Mouse (Mus musculus) heart, adult 2 months (tissue): Measurements from ENCODE around the gene Adgrg7. TPM values are rescaled to one million over a fixed set of nuclear protein-coding genes. Genes with fewer than 3 reads are reported as not detected.

Source experiments
- DNase-seq, 2 experiments: peaks; one replicate each; pipeline ENCODE4 v3.0.0; 2021
- H3K27ac ChIP-seq: fragments of 200-600 bp; 2 replicates; pipeline ENCODE4 v1.8.1; 2022
- H3K27me3 ChIP-seq: fragments of 200-500 bp; 2 replicates; pipeline ENCODE4 v1.6.1; 2012; ENCODE audit warnings: mild to moderate bottlenecking, low read length, inconsistent platforms, mixed read lengths; ENCODE audit not compliant: control insufficient read depth, insufficient read depth
- H3K36me3 ChIP-seq: fragments of 200-500 bp; 2 replicates; pipeline ENCODE4 v1.6.1; 2012; ENCODE audit warnings: low read length, inconsistent platforms; ENCODE audit not compliant: control insufficient read depth, insufficient read depth
- H3K4me1 ChIP-seq: fragments of 200-500 bp; 2 replicates; pipeline ENCODE4 v1.6.1; 2011; ENCODE audit warnings: low read length; ENCODE audit not compliant: control insufficient read depth, insufficient read depth
- H3K4me3 ChIP-seq: fragments of 200-600 bp; 2 replicates; pipeline ENCODE4 v1.8.1; 2022
- H3K79me2 ChIP-seq: fragments of 200-500 bp; replicated peaks from 2 replicates; pipeline ENCODE4 v1.6.1; 2012; ENCODE audit warnings: mild to moderate bottlenecking, inconsistent platforms, low read length, moderate library complexity, mixed read lengths; ENCODE audit not compliant: control insufficient read depth, insufficient read depth
- H3K9ac ChIP-seq: fragments of 200-500 bp; 2 replicates; pipeline ENCODE4 v1.6.1; 2012; ENCODE audit warnings: low read depth, mild to moderate bottlenecking, control low read depth, inconsistent platforms, low read length, mixed read lengths
- CTCF ChIP-seq: fragments of 200-600 bp; IDR thresholded peaks from 2 replicates; pipeline ENCODE4 v1.8.1; 2022; ENCODE audit warnings: antibody characterized with exemption, mild to moderate bottlenecking, moderate library complexity
- EP300 ChIP-seq: fragments of 200-500 bp; IDR thresholded peaks from 2 replicates; pipeline ENCODE4 v1.6.1; 2011; ENCODE audit warnings: low read depth, low read length, control low read depth; ENCODE audit not compliant: insufficient read depth
- POLR2A ChIP-seq: fragments of 200-500 bp; IDR thresholded peaks from 2 replicates; pipeline ENCODE4 v1.6.1; 2011; ENCODE audit warnings: mild to moderate bottlenecking, low read depth, low read length, control low read depth; ENCODE audit not compliant: insufficient read depth
- WGBS: fragments of 180-500 bp; shearing (Covaris S2); methylation state at CpG from one replicate; pipeline ENCODE4 v1.1.7; 2018; 5-methylcytosine and 5-hydroxymethylcytosine counted together
- intact Hi-C: fragments of 180-260 bp; cut with DNase I; formaldehyde crosslinking; loops from one replicate; pipeline ENCODE4 v1.15.1; 2025
- polyA plus RNA-seq: library from polyadenylated mRNA; depleted of rRNA; stranded (reverse); fragments of >200 nt; gene quantifications from 2 replicates; pipeline ENCODE4 v1.2.3, GENCODE M21; 2012
- total RNA-seq, 2 experiments: library from RNA; stranded (reverse); gene quantifications; 2 replicates each; pipeline ENCODE4 v1.2.3; 2021

Gene Adgrg7
- total and polyA plus RNA-seq, 3 experiments = not detected

GRCm38 (mm10) chr16:56717224-56718200 is 78.1 kb downstream of the Adgrg7 start, which contains the start of gene Tfg:
TSS of gene Tfg (minus strand) at chr16:56717450.
- WGBS = under 1% methylated on average over 62 of the region's 62 CpGs
- H3K4me3 ChIP-seq = peak within 1 kb of the TSS; percentile 79
- peak within 1 kb of the TSS; percentile 93 for H3K9ac ChIP-seq
- peak within 1 kb of the TSS; percentile 89 for H3K27ac ChIP-seq
- intact Hi-C loops = loop anchor here (10.0 kb wide), 1 partner anchor 743 kb away; the partner anchor contains the start of gene Zbtb11
- peak; percentile 96 to 99 for DNase-seq
- 0 out of 2 replicates have a peak, but pooled peaks cover 3% of the 10 kb centered on the region for H3K79me2 ChIP-seq
- H3K36me3 ChIP-seq = peaks cover 10% of the 10 kb centered on the region
- H3K4me1 ChIP-seq = peaks cover 5% of the 10 kb centered on the region
- no peaks in the 10 kb centered on the region for H3K27me3 ChIP-seq
- peak; percentile 36 for TF ChIP-seq POLR2A
- TF ChIP-seq EP300 = 0 out of 2 replicates have a peak, but pooled peaks have one; percentile 3
- TF ChIP-seq CTCF = no peak

GRCm38 (mm10) chr16:56716557-56717179 is 79.0 kb downstream of the Adgrg7 start:
- peak overlapping the region; percentile 79 for H3K4me3 ChIP-seq
- H3K27me3 ChIP-seq = no peaks in the 10 kb centered on the region
- H3K27ac ChIP-seq = peak overlapping the region; percentile 89
- peak overlapping the region; percentile 93 for H3K9ac ChIP-seq
- intact Hi-C loops = loop anchor here (10.0 kb wide), 1 partner anchor 742 kb away; the partner anchor contains the start of gene Zbtb11
- no peak for DNase-seq
- H3K36me3 ChIP-seq = peaks cover 10% of the 10 kb centered on the region
- no peak for TF ChIP-seq POLR2A
- TF ChIP-seq CTCF = no peak
- TF ChIP-seq EP300 = no peak
- H3K4me1 ChIP-seq = peaks cover 5% of the 10 kb centered on the region
- H3K79me2 ChIP-seq = 0 out of 2 replicates have a peak, but pooled peaks cover 3% of the 10 kb centered on the region
- under 1% methylated on average over 30 of the region's 38 CpGs for WGBS

GRCm38 (mm10) chr16:56715608-56716007 is 80.0 kb downstream of the Adgrg7 start:
- Histone ChIP-seq H3K27ac (no peak overlapping the region), H3K79me2 (0 out of 2 replicates have a peak, but pooled peaks cover 3% of the 10 kb centered on the region), H3K4me1 (peaks cover 5% of the 10 kb centered on the region), H3K36me3 (peaks cover 12% of the 10 kb centered on the region), H3K4me3 (no peak overlapping the region), H3K27me3 (no peaks in the 10 kb centered on the region), H3K9ac (no peak overlapping the region)
- DNase-seq = no peak
- intact Hi-C loops = loop anchor here (10.0 kb wide), 1 partner anchor 741 kb away; the partner anchor contains the start of gene Zbtb11
- 14% methylated on average over 3 of the region's 3 CpGs for WGBS
- TF ChIP-seq POLR2A (no peak), CTCF (no peak), EP300 (no peak)

- Histone ChIP-seq H3K27ac (no peak overlapping the region), H3K9ac (no peak overlapping the region), H3K79me2 (no peaks in the 10 kb centered on the region), H3K36me3 (peaks cover 14% of the 10 kb centered on the region), H3K4me1 (no peaks in the 10 kb centered on the region), H3K27me3 (no peaks in the 10 kb centered on the region), H3K4me3 (no peak overlapping the region)
- TF ChIP-seq POLR2A (no peak), CTCF (no peak), EP300 (no peak)
- WGBS = 85% methylated on average over 3 of the region's 3 CpGs
- no peak for DNase-seq
- intact Hi-C loops = loop anchor here (10.0 kb wide), 1 partner anchor 735 kb away; the partner anchor contains the start of gene Zbtb11
Measured at GRCm38 (mm10) chr16:56710071-56710470, 85.6 kb downstream of the Adgrg7 start.

- intact Hi-C loops = no loop called here
- DNase-seq = no peak
- TF ChIP-seq CTCF (no peak), POLR2A (no peak), EP300 (no peak)
- H3K4me1 ChIP-seq = no peaks in the 10 kb centered on the region
- H3K4me3 ChIP-seq = no peak overlapping the region
- no peaks in the 10 kb centered on the region for H3K27me3 ChIP-seq
- no peak overlapping the region for H3K27ac ChIP-seq
- H3K79me2 ChIP-seq = no peaks in the 10 kb centered on the region
- no peak overlapping the region for H3K9ac ChIP-seq
- H3K36me3 ChIP-seq = peaks cover 7% of the 10 kb centered on the region
- 81% methylated on average over 3 of the region's 3 CpGs for WGBS
Measured at GRCm38 (mm10) chr16:56705731-56706130, 89.9 kb downstream of the Adgrg7 start.
